8 mouse cellular contexts compared by ENCODE assay signal in genomic region chr2:77518693-77519092, GRCm38 (mm10).
DNase-seq lines count a peak whose midpoint lies in the region; ATAC-seq lines count a peak whose summit lies in the region.

No protein-coding gene starts in this region.

- no peaks in the 10 kb centered on the region for H3K9me3 ChIP-seq in heart, embryonic 10.5 days
- H3K9me3 ChIP-seq in forebrain, embryonic 14.5 days (replicated peaks; ENCODE audit: control insufficient read depth, low read length), result no peaks in the 10 kb centered on the region
- no peaks in the 10 kb centered on the region for H3K9me3 ChIP-seq in midbrain, embryonic 16.5 days (replicated peaks; ENCODE audit: control insufficient read depth, low read length, poor library complexity, severe bottlenecking)

- peak overlapping the region; percentile 55 for H3K4me3 ChIP-seq in heart, embryonic 10.5 days
- H3K4me3 ChIP-seq in forebrain, embryonic 14.5 days (ENCODE audit: low read depth, low read length), result peak overlapping the region; percentile 30
- peak overlapping the region; percentile 34 for H3K4me3 ChIP-seq in midbrain, embryonic 16.5 days (ENCODE audit: low read depth, low read length)

- H3K4me2 ChIP-seq in forebrain, embryonic 14.5 days (ENCODE audit: low read length), result peak overlapping the region; percentile 65
- H3K4me2 ChIP-seq in midbrain, embryonic 16.5 days (ENCODE audit: low read length), result peak overlapping the region; percentile 59

- H3K36me3 ChIP-seq in heart, embryonic 10.5 days, result no peaks in the 10 kb centered on the region
- no peaks in the 10 kb centered on the region for H3K36me3 ChIP-seq in forebrain, embryonic 14.5 days (ENCODE audit: control insufficient read depth, insufficient read depth, low read length)
- no peaks in the 10 kb centered on the region for H3K36me3 ChIP-seq in midbrain, embryonic 16.5 days (ENCODE audit: control insufficient read depth, insufficient read depth, low read length)

- WGBS in heart, embryonic 10.5 days, result 6% methylated on average over 8 of the region's 8 CpGs
- WGBS in forebrain, embryonic 14.5 days, result 4% methylated on average over 8 of the region's 8 CpGs
- 8% methylated on average over 8 of the region's 8 CpGs for WGBS in midbrain, embryonic 16.5 days

- H3K27me3 ChIP-seq in heart, embryonic 10.5 days (ENCODE audit: insufficient read depth, poor library complexity, severe bottlenecking), result no peaks in the 10 kb centered on the region
- H3K27me3 ChIP-seq in forebrain, embryonic 14.5 days (replicated peaks; ENCODE audit: control insufficient read depth, insufficient read depth, low read length), result no peaks in the 10 kb centered on the region
- H3K27me3 ChIP-seq in midbrain, embryonic 16.5 days (ENCODE audit: control insufficient read depth, insufficient read depth, low read depth, low read length), result no peaks in the 10 kb centered on the region

- peak; percentile 58 for ATAC-seq in forebrain, embryonic 14.5 days
- peak; percentile 57; the same call in 1 of the 2 replicates for ATAC-seq in midbrain, embryonic 16.5 days

- no peak for DNase-seq in heart, embryonic 10.5 days (ENCODE audit: low spot score)
- DNase-seq in heart, adult 9 months (ENCODE audit: low spot score in 2 of 2), result no peak
- peak; percentile 27 for DNase-seq in forebrain, embryonic 14.5 days (ENCODE audit: low spot score)
- peak; percentile 23 for DNase-seq in kidney, postnatal 14 days
- no peak for DNase-seq in left cerebral cortex, adult 18-20 months (ENCODE audit: low spot score in 2 of 2)
- DNase-seq in adipocyte (ENCODE audit: low spot score), result no peak
- DNase-seq in left cerebral cortex, adult 8-10 months (ENCODE audit: low spot score in 2 of 2), result no peak

- H3K9ac ChIP-seq in forebrain, embryonic 14.5 days (ENCODE audit: low read length), result peak overlapping the region; percentile 36; the same call in 1 of the 2 replicates
- no peak overlapping the region for H3K9ac ChIP-seq in midbrain, embryonic 16.5 days (ENCODE audit: low read depth, low read length)

- peaks cover 6% of the 10 kb centered on the region for H3K4me1 ChIP-seq in heart, embryonic 10.5 days
- peaks cover 3% of the 10 kb centered on the region; the same call in 1 of the 2 replicates for H3K4me1 ChIP-seq in forebrain, embryonic 14.5 days (ENCODE audit: control insufficient read depth, insufficient read depth, low read length)
- peaks cover 14% of the 10 kb centered on the region; the same call in 1 of the 2 replicates for H3K4me1 ChIP-seq in midbrain, embryonic 16.5 days (ENCODE audit: control insufficient read depth, insufficient read depth, low read length)

- H3K27ac ChIP-seq in heart, embryonic 10.5 days, result no peak overlapping the region
- H3K27ac ChIP-seq in forebrain, embryonic 14.5 days (ENCODE audit: low read depth, low read length), result no peak overlapping the region
- H3K27ac ChIP-seq in midbrain, embryonic 16.5 days (ENCODE audit: low read length), result no peak overlapping the region

Comparison
In these comparisons a context has a peak if more than half of its experiments do, and no peak if none do; other contexts are left out.
1. DNase-seq: peak in forebrain, embryonic 14.5 days (single experiment) and kidney, postnatal 14 days (single experiment); none in heart, embryonic 10.5 days (single experiment), heart, adult 9 months (0 of 2), left cerebral cortex, adult 18-20 months (0 of 2), adipocyte (single experiment) and left cerebral cortex, adult 8-10 months (0 of 2).
2. Peak in every context shown above with its lines, with median percentiles within 50 percentile points of each other: H3K4me3 ChIP-seq.